Mouse (Mus musculus) cortical plate, adult 2 months (tissue): ENCODE results near the gene a. TPM values are rescaled to one million over a fixed set of nuclear protein-coding genes. Genes with fewer than 3 reads are reported as not detected.
A peak's percentile ranks its signal among the peaks of the same experiment; 100 is the strongest.

Experiments
- H3K27ac ChIP-seq: fragments of 200-500 bp; 2 replicates; pipeline ENCODE4 v1.5.1; 2012; ENCODE audit warnings: low read length, control low read depth, inconsistent platforms; ENCODE audit not compliant: insufficient read depth
- H3K4me1 ChIP-seq: fragments of 200-500 bp; 2 replicates; pipeline ENCODE4 v1.6.1; 2011; ENCODE audit warnings: low read length; ENCODE audit not compliant: control insufficient read depth, insufficient read depth
- H3K4me3 ChIP-seq: fragments of 200-500 bp; 2 replicates; pipeline ENCODE4 v1.5.1; 2011; ENCODE audit warnings: mild to moderate bottlenecking, low read length, control low read depth; ENCODE audit not compliant: insufficient read depth
- CTCF ChIP-seq: fragments of 200-500 bp; IDR thresholded peaks from 2 replicates; pipeline ENCODE4 v1.5.1; 2011; ENCODE audit warnings: mild to moderate bottlenecking, control low read depth, low read length; ENCODE audit not compliant: insufficient read depth; ENCODE audit errors: extremely low read depth
- POLR2A ChIP-seq: fragments of 200-500 bp; IDR thresholded peaks from 2 replicates; pipeline ENCODE4 v1.6.1; 2011; ENCODE audit warnings: mild to moderate bottlenecking, low read length, control low read depth; ENCODE audit not compliant: insufficient read depth; ENCODE audit errors: extremely low read depth
- polyA plus RNA-seq: library from polyadenylated mRNA; depleted of rRNA; stranded (reverse); fragments of >200 nt; gene quantifications from 2 replicates; pipeline ENCODE4 v1.2.3, GENCODE M21; 2012; rRNA removed

Gene a
- 0.54 TPM in 1 of 2 replicates, not detected in the other for polyA plus RNA-seq

DNA sequence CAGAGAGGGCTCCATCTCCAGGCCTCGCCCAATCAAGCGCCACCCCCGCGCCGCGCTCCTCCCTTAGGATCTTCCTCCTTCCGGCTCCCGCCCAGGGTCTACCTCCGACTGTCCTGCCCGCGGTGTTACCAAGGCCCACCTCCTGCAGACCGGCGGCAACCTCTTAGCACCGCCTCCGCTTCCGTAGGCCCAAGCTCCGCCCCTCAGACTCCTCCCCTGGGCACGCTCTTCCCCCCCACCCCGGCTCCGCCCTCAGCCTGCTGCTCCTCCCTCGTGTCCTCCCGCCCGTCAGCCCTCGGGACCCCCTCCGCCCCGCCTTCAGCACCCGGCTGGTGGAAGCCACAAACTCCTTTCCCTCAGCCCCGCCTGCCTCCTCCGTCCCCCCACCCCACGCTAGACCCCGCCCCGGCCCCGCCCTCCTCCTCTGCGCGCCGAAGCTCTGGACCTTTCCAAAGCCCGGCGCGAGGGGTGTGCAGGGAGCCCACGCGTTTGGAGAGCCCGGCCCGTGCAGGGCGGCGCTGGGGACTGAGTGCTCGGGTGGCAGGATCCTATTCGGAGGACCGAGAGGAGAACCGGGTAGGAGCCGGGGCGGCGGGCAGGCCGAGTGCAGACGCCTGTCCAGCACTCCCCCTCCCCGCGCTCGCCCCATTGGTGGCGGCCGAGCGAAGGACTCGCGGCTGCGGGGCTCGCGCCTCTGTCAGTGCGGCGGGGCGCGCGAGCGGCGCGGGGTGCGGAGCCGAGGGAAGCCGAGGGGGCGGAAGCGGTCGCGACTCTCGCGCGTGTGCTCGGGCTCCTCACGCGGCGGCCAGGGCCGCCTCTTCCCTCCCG is at the start of gene a, which contains the start of gene Raly:
TSS of gene a (plus strand) at position 747 of the 828 bp plus-strand sequence.
TSS of gene Raly (plus strand) at position 441 of the 828 bp plus-strand sequence.
- H3K4me3 ChIP-seq = peak within 1 kb of the TSS; percentile 41
- TF ChIP-seq POLR2A = peak; percentile 89
- TF ChIP-seq CTCF = no peak
- peaks cover 3% of the 10 kb centered on the region; the same call in 1 of the 2 replicates for H3K4me1 ChIP-seq
- peak within 1 kb of the TSS; percentile 98 for H3K27ac ChIP-seq

DNA sequence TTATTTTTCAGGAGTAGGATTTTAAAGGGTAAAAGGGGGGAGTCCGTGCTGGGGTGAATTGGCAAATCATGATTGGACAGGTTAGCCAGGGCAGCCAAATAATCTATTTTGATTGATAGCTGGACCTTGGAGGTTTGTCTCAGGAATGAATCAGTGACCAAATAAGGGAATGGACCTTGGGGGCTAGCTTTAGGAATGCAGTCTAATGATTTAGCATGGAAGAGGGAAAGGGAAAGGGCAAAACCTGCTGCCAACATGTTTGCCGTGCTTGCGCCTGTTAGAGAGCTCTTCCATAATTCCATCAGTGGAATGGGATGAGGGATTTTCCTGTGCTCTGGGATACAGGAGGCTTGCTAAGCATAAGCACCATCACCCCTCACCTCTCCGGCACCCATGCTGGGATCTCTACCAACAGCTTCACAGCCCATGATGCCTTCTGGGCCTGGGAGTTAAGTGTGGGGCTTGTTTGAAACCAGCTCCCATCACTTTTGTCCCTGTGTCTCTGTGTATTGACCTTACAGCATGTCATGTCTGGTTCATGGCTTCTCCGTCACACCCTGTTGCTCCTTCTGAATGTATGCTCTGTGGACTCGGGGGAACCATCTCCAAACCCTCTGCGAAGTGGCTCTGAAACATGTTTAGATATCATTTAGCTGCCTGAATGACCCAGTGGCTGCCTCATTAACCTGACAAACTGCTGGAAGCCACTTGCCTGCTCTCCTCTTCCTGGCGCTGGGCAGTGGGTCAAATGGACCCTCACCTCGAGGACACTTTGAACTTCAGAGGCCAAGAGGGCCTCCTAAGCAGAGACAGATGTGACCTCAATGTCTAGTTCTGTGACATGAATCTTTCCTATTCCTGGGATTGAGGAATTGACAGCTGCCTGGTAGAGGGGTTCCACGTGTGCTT is 48.0 kb upstream of the a start:
- no peak overlapping the region for H3K4me3 ChIP-seq
- H3K4me1 ChIP-seq = no peaks in the 10 kb centered on the region
- no peak overlapping the region for H3K27ac ChIP-seq
- no peak for TF ChIP-seq POLR2A
- TF ChIP-seq CTCF = no peak

GRCm38 (mm10) chr2:154743915-154744314 is 47.3 kb upstream of the a start:
- no peaks in the 10 kb centered on the region for H3K4me1 ChIP-seq
- no peak overlapping the region for H3K27ac ChIP-seq
- no peak overlapping the region for H3K4me3 ChIP-seq
- no peak for TF ChIP-seq CTCF
- TF ChIP-seq POLR2A = no peak

- no peak overlapping the region for H3K27ac ChIP-seq
- no peak overlapping the region for H3K4me3 ChIP-seq
- TF ChIP-seq CTCF (no peak), POLR2A (no peak)
- no peaks in the 10 kb centered on the region for H3K4me1 ChIP-seq
Measured at GRCm38 (mm10) chr2:154748383-154748782, 42.8 kb upstream of the a start.

DNA sequence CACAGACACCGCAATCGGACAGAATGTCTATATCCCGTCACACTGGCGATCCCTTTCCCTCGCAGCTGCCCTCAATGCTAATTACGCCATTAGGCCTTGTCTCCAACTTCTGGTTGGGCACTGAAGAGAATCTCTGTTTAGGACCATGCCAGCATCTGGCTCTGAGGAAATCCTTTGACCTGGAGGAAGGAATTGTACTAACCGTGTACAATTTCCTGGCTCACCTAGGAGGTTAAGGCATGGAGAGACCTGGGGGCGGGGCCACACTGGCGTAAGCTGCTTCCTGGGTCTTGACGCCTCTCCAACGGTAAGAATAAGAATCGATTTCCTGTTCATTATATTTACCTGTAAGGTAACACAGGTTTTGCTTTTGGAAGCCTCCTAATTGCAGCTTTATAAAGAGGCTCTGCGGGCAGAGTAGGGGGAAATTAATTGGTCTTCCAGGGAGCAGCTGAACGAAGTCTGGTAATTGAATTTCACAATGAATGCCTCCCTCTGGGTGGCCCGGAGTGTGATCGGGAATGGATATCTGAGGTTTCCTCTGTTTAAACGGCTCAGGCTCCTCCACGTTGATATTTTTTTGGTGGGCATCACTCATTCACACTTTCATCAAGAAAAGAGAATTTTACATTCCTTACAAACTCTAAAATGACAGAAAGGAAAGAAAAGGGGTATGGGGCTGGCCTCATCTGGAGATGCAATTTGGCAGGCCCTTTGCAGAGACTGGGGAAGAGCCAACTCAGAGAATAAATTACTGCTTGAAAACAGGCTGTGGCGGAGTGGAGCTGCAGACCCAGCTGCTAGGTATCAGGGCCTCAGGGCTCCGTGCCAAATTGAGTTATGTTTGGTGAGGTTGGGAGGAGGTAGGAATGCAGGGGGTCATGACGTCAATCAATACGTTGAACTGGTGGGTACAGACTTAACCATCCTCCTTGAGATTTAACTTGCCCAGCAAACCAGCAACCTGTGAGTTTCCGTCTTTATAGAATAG is 41.9 kb upstream of the a start:
- Histone ChIP-seq H3K4me1 (no peaks in the 10 kb centered on the region), H3K4me3 (no peak overlapping the region), H3K27ac (no peak overlapping the region)
- TF ChIP-seq POLR2A (no peak), CTCF (no peak)

GRCm38 (mm10) chr2:154751924-154752323 is 39.3 kb upstream of the a start:
- no peak for TF ChIP-seq CTCF
- no peak for TF ChIP-seq POLR2A
- Histone ChIP-seq H3K4me3 (no peak overlapping the region), H3K27ac (no peak overlapping the region), H3K4me1 (no peaks in the 10 kb centered on the region)

- no peak for TF ChIP-seq POLR2A
- no peak for TF ChIP-seq CTCF
Measured at GRCm38 (mm10) chr2:154754068-154754560, 37.1 kb upstream of the a start.

DNA sequence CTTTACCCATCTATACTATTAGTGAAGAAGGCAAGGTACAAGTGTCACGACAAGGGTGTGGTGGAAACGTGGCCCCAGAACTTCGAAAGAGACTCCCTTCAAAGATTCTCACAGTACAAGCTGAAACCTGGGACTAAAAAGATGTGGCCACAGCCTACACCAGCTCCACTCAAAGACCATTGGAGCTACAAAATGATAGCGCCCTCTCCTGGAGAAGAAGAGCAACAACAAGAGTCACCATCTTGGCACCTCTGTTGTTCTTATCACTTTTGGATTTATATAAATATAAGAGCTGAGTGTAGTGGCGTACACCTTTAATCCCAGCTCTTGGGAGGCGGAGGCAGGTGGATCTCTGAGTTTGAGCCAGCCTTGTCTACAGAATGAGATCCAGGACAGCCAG is 35.4 kb upstream of the a start:
- no peak overlapping the region for H3K4me3 ChIP-seq
- TF ChIP-seq CTCF (peak; percentile 29; the same call in 1 of the 2 replicates), POLR2A (no peak)
- H3K4me1 ChIP-seq = no peaks in the 10 kb centered on the region
- no peak overlapping the region for H3K27ac ChIP-seq

More at GRCm38 (mm10) chr2:154754068-154754560, 37.1 kb upstream of the a start:
- Histone ChIP-seq H3K27ac (no peak overlapping the region), H3K4me1 (no peaks in the 10 kb centered on the region), H3K4me3 (no peak overlapping the region)

DNA sequence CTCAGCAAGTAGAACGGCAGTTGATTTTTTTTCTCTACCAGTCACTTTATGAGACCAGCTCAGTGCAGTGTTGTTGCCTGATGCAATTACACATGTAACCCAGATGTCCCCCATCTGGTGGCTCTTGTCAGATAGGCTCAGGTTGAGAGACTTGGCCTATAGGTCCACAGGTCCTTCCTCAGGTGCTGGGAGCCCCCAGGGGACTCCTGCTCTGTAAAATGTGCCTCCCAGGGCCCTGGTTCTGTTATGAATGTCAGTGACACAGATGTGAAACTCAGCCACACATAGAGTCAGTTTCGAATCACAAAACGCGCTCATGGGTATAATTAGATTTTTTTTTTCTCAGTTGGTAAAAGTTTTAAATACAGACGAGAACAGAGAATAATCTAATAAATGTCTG is 33.5 kb upstream of the a start:
- Histone ChIP-seq H3K27ac (no peak overlapping the region), H3K4me1 (no peaks in the 10 kb centered on the region), H3K4me3 (no peak overlapping the region)
- TF ChIP-seq CTCF (no peak), POLR2A (no peak)

DNA sequence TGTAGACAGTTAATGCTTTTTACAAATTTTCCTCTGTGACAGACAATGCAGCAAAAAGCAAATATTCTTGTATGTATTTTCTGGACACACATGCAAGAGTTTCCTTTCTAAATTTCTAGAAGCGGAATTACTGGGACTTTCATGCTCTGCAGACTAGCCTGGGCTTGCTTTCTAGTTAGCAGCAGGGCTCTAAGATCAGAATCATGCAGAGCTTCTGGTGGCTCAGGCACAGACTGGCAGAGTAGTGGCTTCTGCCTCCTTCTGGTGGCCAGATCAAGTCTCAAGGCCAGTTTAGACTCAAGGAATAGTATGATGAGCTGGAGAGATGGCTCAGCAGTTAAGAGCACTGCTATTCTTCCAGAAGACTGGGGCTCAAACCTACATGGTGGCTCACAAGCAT is 32.7 kb upstream of the a start:
- TF ChIP-seq CTCF (no peak), POLR2A (no peak)
- Histone ChIP-seq H3K4me3 (no peak overlapping the region), H3K27ac (no peak overlapping the region), H3K4me1 (no peaks in the 10 kb centered on the region)
